Comparison of ENCODE assay signal across 8 mouse cellular contexts in the genomic region with DNA sequence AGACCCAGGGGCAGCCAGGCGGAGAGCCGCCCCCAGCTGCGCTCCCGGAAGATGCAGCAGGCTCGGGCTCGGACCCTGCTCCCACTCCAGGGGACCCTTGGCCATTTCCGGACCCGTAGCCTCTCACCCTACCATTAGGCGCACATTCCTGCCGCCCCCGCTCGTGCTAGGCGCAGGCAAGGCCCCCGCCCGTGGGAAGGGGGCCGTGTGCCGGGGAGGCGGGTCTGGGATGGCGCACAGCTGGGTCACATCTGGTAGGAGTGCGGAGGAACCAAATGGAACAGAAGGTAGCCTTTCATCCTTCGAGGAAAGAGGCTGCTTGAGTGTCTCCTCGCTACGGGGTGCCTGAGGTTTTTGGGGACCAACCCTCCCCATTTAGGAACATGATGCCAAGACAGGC. TPM values are rescaled to one million over a fixed set of nuclear protein-coding genes. Genes with fewer than 3 reads are reported as not detected.
DNase-seq lines count a peak whose midpoint lies in the region; ATAC-seq and TF ChIP-seq lines count a peak whose summit lies in the region.

No protein-coding gene starts in this region.

- H3K27ac ChIP-seq in kidney, adult 2 months (ENCODE audit: insufficient read depth, low read depth, low read length): peak overlapping the region; percentile 70
- peak overlapping the region; percentile 21; the same call in 1 of the 2 replicates for H3K27ac ChIP-seq in embryonic facial prominence, embryonic 14.5 days (replicated peaks; ENCODE audit: low read depth, low read length)
- peak overlapping the region; percentile 20; the same call in 1 of the 2 replicates for H3K27ac ChIP-seq in intestine, embryonic 15.5 days
- no peak overlapping the region for H3K27ac ChIP-seq in midbrain, embryonic 16.5 days (ENCODE audit: low read length)

- no peak for ATAC-seq in embryonic facial prominence, embryonic 14.5 days (ENCODE audit: low read depth)
- no peak for ATAC-seq in intestine, embryonic 15.5 days
- ATAC-seq in midbrain, embryonic 16.5 days: no peak

- TF ChIP-seq CTCF in kidney, adult 2 months (conservative IDR thresholded peaks at IDR 0.05; ENCODE audit: insufficient read depth, insufficient read length, low read depth, low read length): no peak

- no peak for DNase-seq in kidney, adult 2 months
- DNase-seq in kidney, adult 18-20 months: no peak
- peak; percentile 59 for DNase-seq in embryonic facial prominence, embryonic 14.5 days (ENCODE audit: low spot score)
- no peak for DNase-seq in cerebellum, postnatal 25 days
- no peak for DNase-seq in yolk sac, embryonic 10.5 days (ENCODE audit: low spot score)
- no peak for DNase-seq in right cerebral cortex, adult 18-20 months

- peak overlapping the region; percentile 76; the same call in 1 of the 2 replicates for H3K4me3 ChIP-seq in kidney, adult 2 months (ENCODE audit: insufficient read depth, low read depth, low read length)
- peak overlapping the region; percentile 64 for H3K4me3 ChIP-seq in embryonic facial prominence, embryonic 14.5 days (ENCODE audit: low read depth, low read length)
- H3K4me3 ChIP-seq in intestine, embryonic 15.5 days (replicated peaks): peak overlapping the region; percentile 49
- H3K4me3 ChIP-seq in midbrain, embryonic 16.5 days (ENCODE audit: low read depth, low read length): peak overlapping the region; percentile 56

- peak overlapping the region; percentile 30; the same call in 1 of the 2 replicates for H3K9ac ChIP-seq in embryonic facial prominence, embryonic 14.5 days (ENCODE audit: low read depth, low read length)
- peak overlapping the region; percentile 3; the same call in 1 of the 2 replicates for H3K9ac ChIP-seq in intestine, embryonic 15.5 days
- peak overlapping the region; percentile 46; the same call in 1 of the 2 replicates for H3K9ac ChIP-seq in midbrain, embryonic 16.5 days (ENCODE audit: low read depth, low read length)

- H3K4me2 ChIP-seq in embryonic facial prominence, embryonic 14.5 days (ENCODE audit: low read depth, low read length): peak overlapping the region; percentile 79
- peak overlapping the region; percentile 83 for H3K4me2 ChIP-seq in intestine, embryonic 15.5 days (replicated peaks)
- peak overlapping the region; percentile 90 for H3K4me2 ChIP-seq in midbrain, embryonic 16.5 days (ENCODE audit: low read length)

- H3K36me3 ChIP-seq in kidney, adult 2 months (ENCODE audit: control insufficient read depth, insufficient read depth, low read length): no peaks in the 10 kb centered on the region
- H3K36me3 ChIP-seq in embryonic facial prominence, embryonic 14.5 days (ENCODE audit: control insufficient read depth, insufficient read depth, low read length): no peaks in the 10 kb centered on the region
- H3K36me3 ChIP-seq in intestine, embryonic 15.5 days: no peaks in the 10 kb centered on the region
- no peaks in the 10 kb centered on the region for H3K36me3 ChIP-seq in midbrain, embryonic 16.5 days (ENCODE audit: control insufficient read depth, insufficient read depth, low read length)

- WGBS in kidney, adult 2 months: 10% methylated on average over 23 of the region's 23 CpGs
- 0% methylated on average over 16 of the region's 23 CpGs for WGBS in embryonic facial prominence, embryonic 14.5 days
- 3% methylated on average over 23 of the region's 23 CpGs for WGBS in intestine, embryonic 15.5 days
- 0% methylated on average over 23 of the region's 23 CpGs for WGBS in midbrain, embryonic 16.5 days

- no peak for TF ChIP-seq POLR2A in kidney, adult 2 months (IDR thresholded peaks at IDR 0.05; ENCODE audit: low read depth, low read length)

- no peaks in the 10 kb centered on the region for H3K9me3 ChIP-seq in embryonic facial prominence, embryonic 14.5 days (ENCODE audit: control insufficient read depth, low read length)
- H3K9me3 ChIP-seq in intestine, embryonic 15.5 days: no peaks in the 10 kb centered on the region
- no peaks in the 10 kb centered on the region for H3K9me3 ChIP-seq in midbrain, embryonic 16.5 days (replicated peaks; ENCODE audit: control insufficient read depth, low read length, poor library complexity, severe bottlenecking)

- H3K27me3 ChIP-seq in kidney, adult 2 months (replicated peaks; ENCODE audit: control insufficient read depth, insufficient read depth, low read length): no peaks in the 10 kb centered on the region
- peaks cover 32% of the 10 kb centered on the region for H3K27me3 ChIP-seq in embryonic facial prominence, embryonic 14.5 days (replicated peaks; ENCODE audit: control insufficient read depth, insufficient read depth, low read length)
- peaks cover 20% of the 10 kb centered on the region for H3K27me3 ChIP-seq in intestine, embryonic 15.5 days (replicated peaks)
- H3K27me3 ChIP-seq in midbrain, embryonic 16.5 days (ENCODE audit: control insufficient read depth, insufficient read depth, low read depth, low read length): peaks cover 8% of the 10 kb centered on the region

- H3K4me1 ChIP-seq in kidney, adult 2 months (ENCODE audit: control insufficient read depth, insufficient read depth, low read length): no peaks in the 10 kb centered on the region
- H3K4me1 ChIP-seq in embryonic facial prominence, embryonic 14.5 days (ENCODE audit: control insufficient read depth, insufficient read depth, low read length): peaks cover 55% of the 10 kb centered on the region
- H3K4me1 ChIP-seq in intestine, embryonic 15.5 days (replicated peaks): peaks cover 44% of the 10 kb centered on the region
- H3K4me1 ChIP-seq in midbrain, embryonic 16.5 days (ENCODE audit: control insufficient read depth, insufficient read depth, low read length): peaks cover 32% of the 10 kb centered on the region

RNA-seq across cellular contexts. Expression of gene Lfng, which starts 0.7 kb away (rescaled TPM):
- polyA plus RNA-seq in kidney, adult 2 months (2012; rRNA removed): 37.8 and 43.3 TPM in 2 replicates
- 24.6 and 27.9 TPM in 2 replicates for polyA plus RNA-seq in embryonic facial prominence, embryonic 14.5 days (2014; fragmentation: Nextera tagmentation; extraction: Ambion mirVana)
- polyA plus RNA-seq in intestine, embryonic 15.5 days (2015; fragmentation: Nextera tagmentation; extraction: Ambion mirVana): 14.8 and 16.0 TPM in 2 replicates
- polyA plus RNA-seq in midbrain, embryonic 16.5 days (2015; fragmentation: Nextera tagmentation; extraction: Ambion mirVana): 18.4 and 23.1 TPM in 2 replicates

RNA-seq across cellular contexts. Expression of gene Grifin, which starts 41.5 kb away (rescaled TPM):
- not detected in 2 replicates for polyA plus RNA-seq in kidney, adult 2 months (2012; rRNA removed)
- not detected in 2 replicates for polyA plus RNA-seq in embryonic facial prominence, embryonic 14.5 days (2014; fragmentation: Nextera tagmentation; extraction: Ambion mirVana)
- polyA plus RNA-seq in intestine, embryonic 15.5 days (2015; fragmentation: Nextera tagmentation; extraction: Ambion mirVana): 0.49 and 0.58 TPM in 2 replicates
- polyA plus RNA-seq in midbrain, embryonic 16.5 days (2015; fragmentation: Nextera tagmentation; extraction: Ambion mirVana): 0.43 TPM in 1 of 2 replicates, not detected in the other

RNA-seq across cellular contexts. Expression of gene Ttyh3, which starts 42.4 kb away (rescaled TPM):
- polyA plus RNA-seq in kidney, adult 2 months (2012; rRNA removed): 33.5 and 35.6 TPM in 2 replicates
- polyA plus RNA-seq in embryonic facial prominence, embryonic 14.5 days (2014; fragmentation: Nextera tagmentation; extraction: Ambion mirVana): 47.5 and 50.5 TPM in 2 replicates
- polyA plus RNA-seq in intestine, embryonic 15.5 days (2015; fragmentation: Nextera tagmentation; extraction: Ambion mirVana): 34.5 and 34.7 TPM in 2 replicates
- 56.0 and 61.5 TPM in 2 replicates for polyA plus RNA-seq in midbrain, embryonic 16.5 days (2015; fragmentation: Nextera tagmentation; extraction: Ambion mirVana)
